Comparison of ENCODE assay signal across 11 mouse cellular contexts in genomic region chr19:44458696-44459095, GRCm38 (mm10). TPM values are rescaled to one million over a fixed set of nuclear protein-coding genes. Genes with fewer than 3 reads are reported as not detected.
A peak's percentile ranks its signal among the peaks of the same experiment; 100 is the strongest.
DNase-seq lines count a peak whose midpoint lies in the region; ATAC-seq lines count a peak whose summit lies in the region.
"Had no signal": no experiment of that assay in that cellular context is flagged by ENCODE, and none has a peak within 500 bp of the region (broad histone marks: within the 10 kb centered on the region; RNA-seq: fewer than 3 reads in every experiment).

No protein-coding gene starts in this region.

- no peaks in the 10 kb centered on the region for H3K36me3 ChIP-seq in embryonic facial prominence, embryonic 14.5 days (ENCODE audit: control insufficient read depth, insufficient read depth, low read length)
- no peaks in the 10 kb centered on the region for H3K36me3 ChIP-seq in embryonic facial prominence, embryonic 10.5 days (replicated peaks)

- H3K27ac ChIP-seq in embryonic facial prominence, embryonic 14.5 days (replicated peaks; ENCODE audit: low read depth, low read length), result no peak overlapping the region
- H3K27ac ChIP-seq in embryonic facial prominence, embryonic 10.5 days (replicated peaks), result no peak overlapping the region

- H3K9ac ChIP-seq in embryonic facial prominence, embryonic 14.5 days (ENCODE audit: low read depth, low read length), result no peak overlapping the region
- H3K9ac ChIP-seq: liver, postnatal 0 days had no signal

- no peaks in the 10 kb centered on the region for H3K27me3 ChIP-seq in embryonic facial prominence, embryonic 14.5 days (replicated peaks; ENCODE audit: control insufficient read depth, insufficient read depth, low read length)
- no peaks in the 10 kb centered on the region for H3K27me3 ChIP-seq in embryonic facial prominence, embryonic 10.5 days (replicated peaks; ENCODE audit: low read depth, poor library complexity, severe bottlenecking)

- no peak overlapping the region for H3K4me3 ChIP-seq in embryonic facial prominence, embryonic 14.5 days (ENCODE audit: low read depth, low read length)
- H3K4me3 ChIP-seq in embryonic facial prominence, embryonic 10.5 days, result no peak overlapping the region
- H3K4me3 ChIP-seq: erythroblast, embryonic 14.5 days had no signal

- no peaks in the 10 kb centered on the region for H3K9me3 ChIP-seq in embryonic facial prominence, embryonic 14.5 days (ENCODE audit: control insufficient read depth, low read length)
- H3K9me3 ChIP-seq in embryonic facial prominence, embryonic 10.5 days, result no peaks in the 10 kb centered on the region

- no peak for ATAC-seq in embryonic facial prominence, embryonic 14.5 days (ENCODE audit: low read depth)
- ATAC-seq: liver, postnatal 0 days had no signal

- H3K4me2 ChIP-seq in embryonic facial prominence, embryonic 14.5 days (ENCODE audit: low read depth, low read length), result no peak overlapping the region

- intact Hi-C loops in gastrocnemius, postnatal 14 days (cut with DNase I; ENCODE audit: low total_unique reads), result no loop called here

- no peaks in the 10 kb centered on the region for H3K4me1 ChIP-seq in embryonic facial prominence, embryonic 14.5 days (ENCODE audit: control insufficient read depth, insufficient read depth, low read length)
- H3K4me1 ChIP-seq in embryonic facial prominence, embryonic 10.5 days, result peaks cover 14% of the 10 kb centered on the region

- WGBS in embryonic facial prominence, embryonic 14.5 days, result 83% methylated on average over 13 of the region's 13 CpGs
- 94% methylated on average over 13 of the region's 13 CpGs for WGBS in embryonic facial prominence, embryonic 10.5 days

- peak; percentile 23 for DNase-seq in embryonic facial prominence, embryonic 14.5 days (ENCODE audit: low spot score)
- DNase-seq in embryonic facial prominence, embryonic 10.5 days (ENCODE audit: low spot score), result no peak
- peak; percentile 31 for DNase-seq in ovary, adult 18-20 months (ENCODE audit: low spot score)
- no peak for DNase-seq in ovary, postnatal 10 days (ENCODE audit: low spot score)
- peak; percentile 39 for DNase-seq in gastrocnemius, postnatal 14 days
- peak; percentile 77 for DNase-seq in lung, postnatal 36 days
- DNase-seq in thymus, postnatal 0 days (ENCODE audit: low spot score), result no peak
- DNase-seq in frontal cortex, postnatal 14 days (ENCODE audit: low spot score in 2 of 2), result no peak
- DNase-seq: liver, postnatal 0 days had no signal

RNA-seq across cellular contexts. Expression of gene Wnt8b, which starts 34.6 kb away (rescaled TPM):
- polyA plus RNA-seq in embryonic facial prominence, embryonic 14.5 days (2014; fragmentation: Nextera tagmentation; extraction: Ambion mirVana), result 0.14 and 0.34 TPM in 2 replicates
- 0.56 and 2.1 TPM in 2 replicates for polyA plus RNA-seq in embryonic facial prominence, embryonic 10.5 days (2016; fragmentation: Nextera tagmentation; extraction: Ambion mirVana)
- total RNA-seq in gastrocnemius, postnatal 14 days (2021), result not detected
- polyA plus RNA-seq in thymus, postnatal 0 days (2015; fragmentation: Nextera tagmentation; extraction: Ambion mirVana), result 4.3 and 4.5 TPM in 2 replicates
- polyA plus RNA-seq: C2C12; erythroblast, embryonic 14.5 days; liver, postnatal 0 days had no signal

RNA-seq across cellular contexts. Expression of gene Scd1, which starts 51.0 kb away (rescaled TPM):
- polyA plus RNA-seq in embryonic facial prominence, embryonic 14.5 days (2014; fragmentation: Nextera tagmentation; extraction: Ambion mirVana), result 7.6 and 8.0 TPM in 2 replicates
- 15.3 and 17.9 TPM in 2 replicates for polyA plus RNA-seq in embryonic facial prominence, embryonic 10.5 days (2016; fragmentation: Nextera tagmentation; extraction: Ambion mirVana)
- total RNA-seq in gastrocnemius, postnatal 14 days (2021), result 10 to 100 TPM; 12.8 to 37.3 TPM
- 1.0 and 1.5 TPM in 2 replicates for polyA plus RNA-seq in thymus, postnatal 0 days (2015; fragmentation: Nextera tagmentation; extraction: Ambion mirVana)

Comparison
In these comparisons a context has a peak if more than half of its experiments do, and no peak if none do; other contexts are left out.
1. DNase-seq: peak in embryonic facial prominence, embryonic 14.5 days (single experiment), ovary, adult 18-20 months (single experiment), gastrocnemius, postnatal 14 days (single experiment) and lung, postnatal 36 days (single experiment); none in embryonic facial prominence, embryonic 10.5 days (single experiment), ovary, postnatal 10 days (single experiment), thymus, postnatal 0 days (single experiment) and frontal cortex, postnatal 14 days (0 of 2).